Mouse (Mus musculus) 3134 (cell line): ENCODE data around the gene Cox16.
"Not testable (repeated sequence)": the region's sequence is repeated elsewhere in the genome, so short reads cannot be mapped to it uniquely, and the experiment has no call there.

Source experiments
- DNase-seq: peaks from one replicate; pipeline ENCODE4 v3.0.0-alpha.2; 2011; ENCODE audit warnings: low spot score; ENCODE audit not compliant: insufficient read length; ENCODE audit errors: extremely low read depth

Gene Cox16

DNA sequence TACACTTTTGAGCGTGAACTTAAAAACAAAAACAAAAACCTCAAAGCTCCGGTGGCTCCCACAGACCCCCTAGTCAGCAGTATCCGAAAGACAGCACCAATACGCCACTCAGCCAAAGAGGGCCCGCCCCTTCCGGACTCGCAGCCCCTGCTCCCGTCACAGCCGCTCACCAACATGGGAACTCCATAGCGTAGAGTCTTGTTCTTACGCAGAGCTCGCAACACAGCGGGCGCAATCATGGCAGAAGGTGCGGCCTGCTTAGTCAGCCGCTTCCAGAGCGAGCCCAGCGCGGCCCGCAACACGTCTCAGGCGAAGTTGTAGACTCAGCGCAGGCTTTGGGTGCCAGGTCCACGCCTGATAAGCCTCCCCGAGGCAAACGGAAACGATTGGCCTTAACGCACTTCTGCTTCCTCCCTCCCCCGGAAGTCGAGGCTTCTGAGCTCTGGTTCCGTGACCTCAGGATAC is at the start of gene Cox16:
Cox16 (minus strand) TSS at position 401 of the 465 bp plus-strand sequence.
- peak; percentile 79 for DNase-seq

DNA sequence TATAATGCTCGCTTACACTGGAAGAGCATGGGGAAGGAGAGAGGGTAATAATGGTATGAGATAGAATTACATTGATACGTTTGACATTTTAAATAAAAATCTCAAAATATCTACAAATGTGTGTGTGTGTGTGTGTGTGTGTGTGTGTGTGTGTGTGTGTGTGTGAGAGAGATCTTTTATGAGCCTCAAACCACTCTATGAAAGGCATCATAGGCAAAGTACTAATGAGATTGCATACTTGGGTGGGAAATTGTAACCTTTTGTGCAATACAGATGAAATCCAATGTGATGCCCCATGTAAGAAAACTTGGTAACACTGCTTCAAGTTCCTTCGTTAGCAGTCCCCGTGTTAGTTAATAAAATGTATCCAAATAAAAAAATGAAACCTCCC is 48.1 kb upstream of the Cox16 start:
- peak; percentile 6 for DNase-seq

DNA sequence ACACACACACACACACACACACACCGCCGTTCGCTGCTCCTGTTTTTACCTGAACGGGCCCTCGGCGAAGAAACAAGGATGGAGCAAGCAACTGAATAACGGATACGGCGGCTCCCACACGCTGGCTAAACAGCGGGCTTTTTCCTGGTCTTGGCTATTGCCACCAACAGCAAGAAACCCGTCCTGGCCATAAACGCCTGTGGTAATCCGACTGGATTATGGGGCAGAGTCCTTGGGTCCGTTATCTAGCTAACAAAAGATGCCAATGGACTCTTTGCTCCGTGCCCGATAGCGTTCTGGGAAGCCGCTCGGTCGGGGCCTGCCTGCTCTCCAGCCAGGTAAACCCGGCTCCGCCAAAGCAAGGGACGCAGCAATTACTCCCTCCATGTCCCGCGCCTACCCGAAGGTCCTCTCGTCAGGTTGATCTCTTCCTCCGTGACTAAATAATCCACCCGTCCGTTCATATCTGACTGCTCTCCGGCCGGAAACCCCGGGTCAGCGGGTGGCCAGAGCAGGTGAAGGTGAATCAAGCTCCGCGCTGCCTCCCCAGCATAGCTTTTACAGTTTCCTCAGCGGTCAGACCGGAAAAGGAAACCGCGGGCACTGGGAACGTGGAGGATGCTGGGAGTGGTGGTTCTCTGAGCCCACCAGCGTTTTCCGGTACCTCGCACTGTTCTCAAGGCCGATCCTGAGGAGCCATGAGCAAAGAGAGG is 47.5 kb upstream of the Cox16 start, which contains the start of the genes Gm20498 and Synj2bp:
Gm20498 (minus strand) TSS at position 590 of the 713 bp plus-strand sequence.
Synj2bp (minus strand) TSS at position 596 of the 713 bp plus-strand sequence.
- peak; percentile 81 for DNase-seq

DNA sequence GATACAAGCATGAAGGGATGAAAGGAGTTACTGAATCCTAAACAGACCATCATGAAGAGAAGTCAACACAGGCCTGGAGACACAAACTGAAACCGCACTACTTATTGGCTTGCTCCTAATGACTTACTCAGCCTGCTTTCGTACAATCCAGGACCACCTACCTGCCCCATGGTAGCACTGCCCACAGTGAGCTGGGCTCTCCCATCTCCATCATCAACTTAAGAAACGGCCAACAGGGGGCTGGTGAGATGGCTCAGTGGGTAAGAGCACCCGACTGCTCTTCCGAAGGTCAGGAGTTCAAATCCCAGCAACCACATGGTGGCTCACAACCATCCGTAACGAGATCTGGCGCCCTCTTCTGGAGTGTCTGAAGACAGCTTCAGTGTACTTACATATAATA is 45.7 kb upstream of the Cox16 start:
- DNase-seq: peak; percentile 31

DNA sequence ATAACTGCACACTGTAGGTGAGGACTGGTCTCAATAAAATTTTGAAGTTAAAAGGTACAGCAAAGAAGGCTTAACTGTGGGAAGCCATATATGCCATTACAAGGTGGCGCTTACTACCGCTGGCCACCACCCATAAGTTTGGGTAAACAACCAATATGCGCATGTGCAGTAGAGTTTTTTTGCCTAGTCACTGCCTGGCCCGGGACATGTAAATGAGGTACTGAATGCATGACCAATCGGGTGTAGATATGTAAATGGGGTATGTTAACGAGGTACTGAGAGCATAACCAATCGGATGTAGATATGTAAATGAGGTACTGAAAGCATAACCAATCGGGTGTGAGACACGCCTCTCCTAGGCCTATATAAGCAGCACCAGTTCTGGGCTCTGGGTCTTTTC is 12.0 kb upstream of the Cox16 start:
- not testable (repeated sequence) for DNase-seq

DNA sequence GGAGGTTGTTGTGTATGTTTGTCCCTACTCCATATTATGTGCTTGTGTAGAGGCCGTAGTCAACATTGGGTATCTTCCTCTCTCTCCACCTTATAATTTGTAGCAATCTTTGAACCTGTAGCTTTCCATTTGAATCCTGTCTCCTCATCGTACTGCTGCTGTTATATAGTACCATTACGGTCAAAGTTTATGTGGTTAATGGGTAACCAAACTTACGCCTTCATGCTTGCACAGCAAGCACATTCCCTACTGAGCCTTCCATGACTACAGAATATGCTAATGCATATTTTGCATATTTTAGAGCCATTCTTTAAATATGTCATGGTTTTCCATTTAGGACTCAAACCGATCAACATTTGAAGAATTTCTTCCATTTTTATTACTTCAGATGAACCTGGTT is 5.6 kb upstream of the Cox16 start:
- DNase-seq: no peak

DNA sequence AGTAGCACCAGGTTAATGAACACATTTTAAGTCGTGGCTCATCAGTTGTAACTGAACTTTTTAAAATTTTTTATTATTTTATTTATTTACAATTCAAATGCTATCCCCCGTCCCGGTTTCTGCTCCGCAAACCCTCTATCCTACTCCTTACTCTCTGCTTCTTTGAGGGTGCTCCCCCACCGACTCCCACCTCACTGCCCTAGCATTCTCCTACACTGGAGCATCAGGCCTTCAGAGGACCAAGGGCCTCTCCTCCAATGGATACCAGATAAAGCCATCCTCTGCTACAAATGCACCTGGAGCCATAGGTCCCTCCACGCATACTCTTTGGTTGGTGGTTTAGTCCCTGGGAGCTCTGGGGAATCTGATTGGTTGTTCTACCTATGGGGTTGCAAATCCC is 384 bp upstream of the Cox16 start:
- DNase-seq: no peak

DNA sequence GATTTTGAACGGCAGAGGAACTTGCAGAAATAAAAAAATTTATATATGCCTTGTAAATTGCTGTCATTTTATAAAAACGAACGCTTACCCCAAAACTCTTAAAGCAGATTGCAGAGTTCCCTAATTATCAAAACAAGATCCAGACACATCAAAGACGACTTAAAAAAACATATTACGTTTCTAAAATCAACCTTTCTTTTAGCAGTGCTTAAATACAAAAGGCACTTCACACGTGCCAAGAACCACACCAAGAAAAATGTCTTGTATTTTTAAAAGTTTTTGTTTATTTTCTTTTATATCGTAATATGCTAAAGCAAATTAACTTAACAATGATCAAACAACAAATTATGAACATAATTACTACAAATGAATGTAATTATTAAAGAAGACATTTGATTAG is 715 bp downstream of the Cox16 start:
- DNase-seq: no peak

DNA sequence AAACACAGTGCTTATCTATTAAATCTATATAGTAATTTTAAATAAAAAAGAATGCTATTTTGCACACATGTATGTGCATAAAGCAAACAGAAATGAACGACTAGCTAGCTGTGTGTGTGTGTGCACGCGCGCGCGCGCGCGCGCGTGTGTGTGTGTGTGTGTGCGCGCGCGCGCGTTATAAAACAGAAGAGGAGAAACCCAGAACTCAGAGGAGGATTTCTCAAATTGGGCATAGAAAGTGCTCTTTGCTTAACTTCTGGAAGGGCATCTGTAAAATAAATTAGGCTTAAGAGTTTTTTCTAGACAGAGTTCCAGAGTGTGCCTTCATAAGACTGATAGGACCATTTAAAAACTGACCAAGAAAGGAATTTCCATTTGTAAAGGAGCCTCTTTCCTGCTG is 1.3 kb downstream of the Cox16 start:
- DNase-seq: peak; percentile 68

DNA sequence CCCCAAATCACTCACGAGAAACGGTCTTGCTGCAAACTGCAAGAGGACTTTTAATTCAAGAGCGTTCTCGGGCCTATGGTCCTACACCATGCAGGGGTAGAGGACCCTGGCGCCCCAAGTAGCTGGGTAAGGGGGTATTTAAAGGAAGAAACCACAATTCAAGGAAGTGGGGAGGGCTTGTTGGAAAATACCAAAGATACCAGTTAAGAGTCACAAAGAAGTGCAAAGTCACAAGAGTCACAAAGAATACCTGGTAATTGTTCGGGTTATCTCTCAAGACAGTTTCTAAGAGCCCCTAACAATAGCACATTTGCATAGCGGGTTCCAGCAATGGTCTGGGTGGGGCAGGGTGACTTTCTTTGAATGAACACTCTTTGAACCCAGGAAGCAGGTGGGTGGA is 25.9 kb downstream of the Cox16 start:
- DNase-seq: not testable (repeated sequence)

DNA sequence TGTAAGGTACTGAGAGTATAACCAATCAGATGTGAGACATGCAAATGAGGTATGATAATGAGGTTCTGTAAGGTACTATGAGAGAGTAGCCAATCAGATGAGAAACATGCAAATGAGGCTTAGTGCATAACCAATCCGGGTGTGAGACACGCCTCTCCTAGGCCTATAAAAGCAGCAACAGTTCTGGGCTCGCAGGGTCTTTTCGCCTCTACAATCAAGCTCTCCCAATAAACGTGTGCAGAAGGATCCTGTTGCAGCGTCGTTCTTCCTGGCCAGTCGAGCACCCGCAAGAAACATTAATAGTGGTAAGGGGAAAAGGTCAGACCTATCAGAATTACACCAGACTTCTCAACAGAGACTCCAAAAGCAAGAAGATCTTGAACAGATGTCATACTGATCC is 45.9 kb downstream of the Cox16 start:
- not testable (repeated sequence) for DNase-seq

DNA sequence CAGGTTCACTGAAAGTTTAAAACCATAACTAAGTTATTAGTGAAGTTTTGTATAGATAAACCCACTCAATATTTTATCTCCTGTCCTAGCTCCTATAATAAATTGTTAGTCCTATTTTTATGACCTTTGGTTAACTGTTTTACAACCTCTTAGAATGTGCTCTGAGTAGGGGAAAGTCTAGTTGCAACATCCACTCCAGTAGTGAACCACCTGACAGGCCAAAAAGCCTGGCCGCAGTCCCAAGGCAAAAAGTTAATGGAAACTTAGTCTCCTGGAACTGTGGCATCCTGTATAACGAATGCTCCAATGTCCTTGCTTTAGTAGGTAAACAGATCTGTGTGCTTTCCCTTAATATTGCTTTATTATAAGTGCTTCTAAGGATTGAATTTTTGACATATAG is 50.1 kb downstream of the Cox16 start:
- DNase-seq: not testable (repeated sequence)

DNA sequence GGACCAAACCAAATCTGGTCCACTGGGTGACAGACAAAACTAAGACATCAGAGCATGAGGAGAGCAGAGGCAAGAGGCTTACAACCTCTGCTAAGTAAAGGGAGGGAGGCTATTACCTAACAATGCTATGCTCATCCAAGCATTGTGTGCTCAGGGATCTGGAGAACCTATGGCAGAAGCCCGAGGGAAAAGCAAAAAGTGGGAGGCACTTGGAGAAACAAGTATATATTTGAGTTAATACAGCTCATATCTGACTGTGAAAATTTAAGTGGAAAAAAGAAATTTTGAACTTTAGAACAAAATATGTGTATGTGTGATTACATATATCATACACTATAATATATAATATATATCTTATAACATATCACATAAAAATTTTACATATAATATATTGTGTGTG is 63.1 kb downstream of the Cox16 start, which contains the start of gene Adam4:
Adam4 (minus strand) TSS at position 101 of the 400 bp plus-strand sequence.
- no peak for DNase-seq

DNA sequence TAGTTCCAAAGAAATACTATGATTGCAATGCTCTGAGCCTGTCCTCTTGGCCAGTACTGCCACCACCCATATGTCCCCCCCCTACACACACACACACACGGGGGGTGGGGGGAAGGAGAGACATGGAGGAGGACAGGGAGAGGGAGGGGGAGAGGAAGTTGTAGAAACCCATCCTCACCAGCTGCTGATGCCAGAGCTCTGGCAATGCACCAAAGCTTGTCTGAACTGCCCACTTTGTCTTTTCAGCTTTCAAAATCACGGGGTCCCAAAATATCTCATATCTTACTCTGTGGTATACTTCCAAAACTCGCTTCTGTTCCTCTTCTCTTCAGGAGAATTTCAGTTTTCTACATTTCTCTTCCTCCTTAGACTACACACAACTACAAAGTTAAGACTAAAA is 71.7 kb downstream of the Cox16 start:
- DNase-seq: no peak

DNA sequence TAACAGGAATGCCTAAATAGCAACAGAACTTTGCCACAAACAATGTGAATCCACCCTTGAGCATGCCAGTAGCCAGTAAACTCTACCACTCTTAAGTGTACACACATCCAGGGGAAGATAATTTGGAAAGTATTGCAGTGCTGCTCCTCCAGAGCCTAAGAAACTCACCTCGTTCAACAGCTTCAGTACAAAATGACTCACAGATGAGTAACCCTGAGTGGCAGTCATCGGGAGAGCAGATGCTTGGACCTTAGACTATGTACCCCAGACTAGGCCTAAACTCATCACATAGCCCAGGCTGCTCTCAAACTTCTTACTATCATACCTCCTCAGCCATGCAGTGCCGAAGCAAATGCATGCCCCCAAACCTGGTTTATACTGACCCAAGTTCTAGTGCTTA is 76.0 kb downstream of the Cox16 start:
- peak; percentile 13 for DNase-seq

DNA sequence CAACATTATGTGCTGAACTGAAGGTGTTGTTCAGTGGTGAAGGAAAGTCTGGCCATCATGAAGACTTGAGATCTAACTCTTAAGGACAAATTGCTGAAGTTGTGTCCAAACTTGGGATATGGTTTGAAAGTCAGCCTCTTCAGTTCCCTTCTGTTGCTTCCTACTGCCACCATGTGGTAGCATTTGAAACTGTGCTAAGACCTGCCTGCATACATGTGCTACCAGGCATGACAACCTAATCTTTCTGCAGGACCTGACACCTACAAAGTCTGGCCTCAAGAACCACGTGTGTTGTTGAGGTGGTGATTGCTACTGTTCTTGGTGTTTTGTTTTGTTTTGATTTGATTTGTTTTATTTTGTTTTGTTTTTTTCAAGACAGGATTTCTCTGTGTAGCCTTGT is 82.7 kb downstream of the Cox16 start:
- DNase-seq: peak; percentile 6

DNA sequence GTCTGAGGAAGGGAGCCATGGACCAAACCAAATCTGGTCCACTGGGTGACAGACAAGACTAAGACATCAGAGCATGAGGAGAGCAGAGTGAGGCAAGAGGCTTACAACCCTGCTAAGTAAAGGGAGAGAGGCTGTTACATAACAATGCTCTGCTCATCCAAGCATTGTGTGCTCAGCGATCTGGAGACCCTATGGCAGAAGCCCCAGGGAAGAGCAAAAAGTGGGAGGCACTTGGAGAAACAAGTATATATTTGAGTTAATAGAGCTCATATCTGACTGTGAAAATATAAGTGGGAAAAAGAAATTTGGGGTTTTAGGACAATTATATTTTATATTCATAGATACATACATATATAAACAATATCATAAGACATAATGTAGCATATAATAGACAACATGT is 105.6 kb downstream of the Cox16 start, which contains the start of gene Gm4787:
Gm4787 (minus strand) TSS at position 101 of the 400 bp plus-strand sequence.
- DNase-seq: not testable (repeated sequence)

DNA sequence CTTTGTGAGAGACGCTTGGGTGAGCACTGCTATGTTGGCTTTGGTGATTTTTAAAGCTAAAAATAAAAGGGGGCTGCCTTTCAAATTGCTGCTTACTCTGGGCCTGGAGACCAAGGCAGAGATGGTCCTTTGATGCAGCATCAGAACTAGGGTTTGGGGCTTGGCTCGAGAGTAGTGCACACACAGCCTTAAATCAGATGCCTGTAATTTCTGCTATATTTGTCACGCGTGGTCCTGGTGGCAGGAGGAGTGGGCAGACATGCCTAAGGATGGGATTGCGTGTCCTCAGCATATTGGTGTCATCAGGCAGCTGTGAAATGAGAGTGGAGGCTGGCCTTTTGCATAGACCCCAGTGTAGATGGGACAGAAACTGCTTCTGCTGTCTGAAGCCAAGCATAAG is 151.1 kb downstream of the Cox16 start:
- DNase-seq: no peak

DNA sequence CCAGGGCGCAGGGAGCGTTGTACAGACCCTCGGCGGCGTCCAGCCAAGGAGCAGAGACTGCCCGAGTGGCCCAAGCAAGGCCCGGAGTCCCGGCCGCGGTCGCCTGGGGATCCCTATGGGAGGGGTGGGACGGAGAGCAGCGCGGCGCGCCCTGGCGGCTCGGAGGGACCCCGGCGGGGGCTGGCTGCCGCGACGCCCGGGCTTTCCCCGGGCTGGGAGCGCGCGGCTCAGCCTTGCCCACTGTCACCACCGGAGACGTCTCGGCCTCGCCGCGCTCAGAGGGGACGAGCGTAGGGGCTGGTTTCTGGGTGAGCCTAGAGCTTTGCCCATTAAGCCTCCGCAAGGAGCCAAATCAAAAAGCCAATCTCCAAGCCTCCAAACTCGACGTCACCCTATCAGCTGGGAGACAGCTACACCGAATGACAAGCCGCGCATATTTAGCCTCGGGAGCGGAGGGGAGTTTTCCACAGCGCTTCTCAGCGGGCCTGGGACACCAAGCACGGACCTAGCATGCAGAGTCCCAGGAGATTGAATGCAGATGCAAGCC is 152.0 kb downstream of the Cox16 start, which contains the start of gene Slc8a3:
Slc8a3 (minus strand) TSS at position 306 of the 547 bp plus-strand sequence.
- DNase-seq: no peak

DNA sequence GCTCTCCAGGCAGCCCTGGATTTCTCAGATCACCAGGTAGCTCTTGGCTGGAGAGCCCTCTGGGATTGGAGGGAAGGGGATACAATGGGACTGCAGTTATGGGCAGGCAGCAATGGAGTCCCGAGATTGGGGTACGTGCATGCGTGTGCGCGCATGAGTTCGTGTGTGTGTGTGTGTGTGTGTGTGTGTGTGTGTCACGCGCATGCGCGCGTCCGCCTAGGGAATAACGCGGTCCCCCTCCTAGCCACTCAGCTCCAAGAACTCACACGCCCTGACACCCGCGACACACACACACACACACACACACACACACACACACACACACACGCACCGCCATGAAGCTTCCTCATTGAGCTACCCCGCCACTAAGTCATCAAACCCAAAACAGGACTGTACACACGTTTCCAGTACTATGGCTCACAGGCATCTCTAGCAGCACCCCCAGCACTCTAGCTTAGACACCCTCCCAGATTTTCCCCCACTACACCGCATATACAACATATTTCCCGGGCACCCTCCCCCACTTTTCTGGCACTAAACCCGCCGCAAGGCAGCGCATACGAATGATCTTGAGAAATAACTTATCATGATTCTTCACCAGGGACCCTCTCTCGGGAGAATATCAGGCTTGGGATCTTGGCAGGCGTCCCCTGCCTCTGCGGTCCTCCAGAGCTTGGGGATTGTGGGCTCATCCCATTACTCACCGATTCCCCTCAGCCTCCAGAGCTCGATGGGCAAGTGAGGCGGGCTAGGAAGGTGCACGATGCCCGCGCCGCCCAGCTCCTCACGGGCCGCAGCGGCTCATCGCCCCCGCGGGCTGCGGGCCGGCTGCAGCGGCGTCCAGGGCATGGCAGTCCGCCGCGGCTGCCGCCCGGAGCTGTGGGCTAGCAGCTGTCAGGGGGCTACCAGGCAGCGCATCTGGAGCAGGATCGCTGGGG is 152.7 kb downstream of the Cox16 start:
- DNase-seq: no peak
